Mouse (Mus musculus) stomach, embryonic 14.5 days (tissue): ENCODE results near the gene Gm4756. TPM values are rescaled to one million over a fixed set of nuclear protein-coding genes. Genes with fewer than 3 reads are reported as not detected.
A peak's percentile ranks its signal among the peaks of the same experiment; 100 is the strongest.
"Not testable (repeated sequence)": the region's sequence is repeated elsewhere in the genome, so short reads cannot be mapped to it uniquely, and the experiment has no call there.

ENCODE experiments used
- ATAC-seq: fragments of 200-750 bp; cut with Nextera tagmentation; 2 replicates; pipeline ENCODE4 v1.8.0; 2017; ENCODE audit warnings: low read depth, moderate TSS enrichment; ENCODE audit not compliant: insufficient number of reproducible peaks, insufficient read depth, low FRiP score
- H3K27ac ChIP-seq: fragments of 300-500 bp; sonication (generic); 2 replicates; pipeline ENCODE4 v1.5.1; 2014; ENCODE audit warnings: mild to moderate bottlenecking, low read length, moderate library complexity, mixed read lengths
- H3K27me3 ChIP-seq: fragments of 300-500 bp; sonication (generic); 2 replicates; pipeline ENCODE4 v1.6.1; 2014; ENCODE audit warnings: low read length, control low read depth, mixed read lengths; ENCODE audit not compliant: control insufficient read depth, insufficient read depth
- H3K36me3 ChIP-seq: fragments of 300-500 bp; sonication (generic); 2 replicates; pipeline ENCODE4 v1.6.1; 2014; ENCODE audit warnings: mild to moderate bottlenecking, control low read depth, low read length, moderate library complexity, mixed read lengths; ENCODE audit not compliant: control insufficient read depth, insufficient read depth
- H3K4me1 ChIP-seq: fragments of 300-500 bp; sonication (generic); 2 replicates; pipeline ENCODE4 v1.6.1; 2014; ENCODE audit warnings: low read length, control low read depth, mixed read lengths; ENCODE audit not compliant: control insufficient read depth, insufficient read depth
- H3K4me2 ChIP-seq: fragments of 300-500 bp; sonication (generic); replicated peaks from 2 replicates; pipeline ENCODE4 v1.6.1; 2014; ENCODE audit warnings: low read depth, low read length, control low read depth
- H3K4me3 ChIP-seq: fragments of 300-500 bp; sonication (generic); 2 replicates; pipeline ENCODE4 v1.5.1; 2014; ENCODE audit warnings: low read depth, low read length, control low read depth
- H3K9ac ChIP-seq: fragments of 300-500 bp; sonication (generic); replicated peaks from 2 replicates; pipeline ENCODE4 v1.6.1; 2014; ENCODE audit warnings: low read depth, mild to moderate bottlenecking, control low read depth, low read length, moderate library complexity, mixed read lengths
- H3K9me3 ChIP-seq: fragments of 300-500 bp; sonication (generic); 2 replicates; pipeline ENCODE4 v1.6.1; 2016; ENCODE audit warnings: low read depth, low read length, control low read depth; ENCODE audit not compliant: control insufficient read depth
- WGBS: fragments of 180-500 bp; shearing (Covaris S2); extraction: QIAGEN DNeasy Blood & Tissue Kit; methylation state at CpG from one replicate; pipeline ENCODE4 v1.1.7; 2014; 5-methylcytosine and 5-hydroxymethylcytosine counted together
- polyA plus RNA-seq: library from polyadenylated mRNA; unstranded; fragments of >200 nt; fragmentation: Nextera tagmentation; extraction: Ambion mirVana; gene quantifications from 2 replicates; pipeline ENCODE4 v1.2.1, GENCODE M21; 2014

Gm4756 gene
- polyA plus RNA-seq = not detected in 2 replicates

DNA sequence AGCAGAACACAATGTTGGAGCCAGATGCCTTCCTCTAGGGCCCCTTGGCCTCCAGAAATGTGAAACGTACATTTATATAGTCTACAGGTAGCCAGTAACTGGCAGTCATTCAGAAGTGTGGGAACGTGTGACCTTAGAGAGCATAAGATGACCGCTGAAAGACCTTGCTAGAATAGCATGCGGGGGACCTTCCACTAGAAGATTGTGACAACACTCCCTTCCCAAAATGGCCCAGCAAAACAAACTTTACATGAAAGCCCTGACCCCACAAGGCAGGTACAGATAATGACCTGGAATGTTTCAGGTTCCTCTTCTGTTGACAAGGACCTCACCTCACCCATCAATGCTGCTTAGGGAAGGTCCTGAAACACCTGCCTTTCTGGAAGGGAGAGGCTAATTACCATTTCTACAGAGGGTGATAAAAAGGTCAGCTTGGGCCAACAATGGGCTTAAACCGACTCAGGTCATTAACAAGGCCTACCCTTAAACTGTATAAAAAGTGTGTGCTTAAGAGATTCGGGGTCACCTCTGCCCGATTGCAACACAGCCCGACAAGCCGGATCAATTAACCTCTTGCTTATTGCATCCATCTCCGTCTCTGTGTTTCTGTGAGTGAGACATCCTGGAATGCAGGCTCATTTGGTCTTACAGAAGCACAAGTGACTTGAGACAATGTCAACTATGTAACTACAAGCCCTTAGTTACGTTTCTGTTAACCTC lies at the start of gene Gm4756:
Gm4756 (minus strand) TSS at position 51 of the 720 bp plus-strand sequence.
- Histone ChIP-seq H3K27me3 (no peaks in the 10 kb centered on the region), H3K4me1 (no peaks in the 10 kb centered on the region), H3K4me3 (no peak within 1 kb of the TSS), H3K4me2 (no peak within 1 kb of the TSS), H3K27ac (no peak within 1 kb of the TSS), H3K9ac (no peak within 1 kb of the TSS), H3K36me3 (no peaks in the 10 kb centered on the region), H3K9me3 (no peaks in the 10 kb centered on the region)
- ATAC-seq = no peak
- WGBS = 68% methylated on average over 11 of the region's 11 CpGs

DNA sequence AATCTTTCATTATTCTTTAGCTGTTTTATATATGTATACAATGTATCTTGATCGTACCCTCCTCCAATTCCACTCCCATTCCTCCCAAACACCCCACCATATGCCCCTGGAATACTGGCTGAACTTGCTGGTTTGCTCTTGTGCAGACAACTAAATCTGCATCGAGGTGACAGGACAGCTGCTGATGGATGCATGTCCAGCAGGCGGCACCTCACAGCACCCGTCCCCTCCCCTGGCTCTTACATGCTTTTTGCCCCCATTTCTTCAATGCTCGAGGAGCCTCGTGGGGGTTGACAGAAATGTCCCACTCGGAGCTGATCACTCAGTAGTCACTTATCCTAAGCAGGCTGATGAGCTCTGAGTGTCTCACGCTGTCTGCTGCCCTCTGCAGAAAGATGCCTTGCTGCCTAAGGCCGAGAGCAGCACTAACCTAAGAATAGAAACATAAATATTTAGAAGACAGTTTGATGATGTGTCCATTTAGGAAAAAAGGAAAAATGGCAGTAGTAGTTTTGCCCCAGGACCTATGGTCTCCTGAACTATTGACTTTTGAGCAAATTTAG lies 45.5 kb upstream of the Gm4756 start:
- H3K36me3 ChIP-seq = no peaks in the 10 kb centered on the region
- H3K4me2 ChIP-seq = 0 out of 2 replicates have a peak overlapping the region, but pooled peaks have one; percentile 7
- H3K27ac ChIP-seq = no peak overlapping the region
- ATAC-seq = no peak; the same call in 1 of the 2 replicates
- H3K4me3 ChIP-seq = no peak overlapping the region
- H3K4me1 ChIP-seq = no peaks in the 10 kb centered on the region
- H3K9ac ChIP-seq = no peak overlapping the region
- 27% methylated on average over 9 of the region's 9 CpGs for WGBS
- H3K9me3 ChIP-seq = no peaks in the 10 kb centered on the region
- H3K27me3 ChIP-seq = no peaks in the 10 kb centered on the region

DNA sequence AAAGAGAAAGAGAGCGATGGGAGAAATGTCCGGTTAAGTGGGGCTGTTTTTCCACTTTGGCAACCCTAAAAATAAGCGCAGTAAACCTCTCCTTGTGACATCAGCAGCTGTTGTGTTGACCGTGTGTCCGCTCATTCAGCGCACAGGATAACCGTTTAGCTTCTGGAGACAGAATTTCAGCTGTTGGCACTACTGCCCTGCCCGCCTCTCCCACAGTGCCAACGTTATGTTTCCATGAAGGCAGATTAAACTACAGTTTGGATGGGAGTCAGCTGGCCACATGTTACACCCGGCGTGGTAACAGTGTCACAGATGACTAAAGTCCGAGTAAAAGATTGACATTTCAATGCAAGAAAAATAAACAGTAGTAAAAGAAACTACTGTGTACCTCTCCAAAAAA lies 45.0 kb upstream of the Gm4756 start:
- no peak overlapping the region for H3K4me3 ChIP-seq
- no peak overlapping the region for H3K9ac ChIP-seq
- no peaks in the 10 kb centered on the region for H3K9me3 ChIP-seq
- H3K27ac ChIP-seq = no peak overlapping the region
- H3K36me3 ChIP-seq = no peaks in the 10 kb centered on the region
- H3K4me2 ChIP-seq = no peak overlapping the region
- no peak for ATAC-seq
- 57% methylated on average over 12 of the region's 12 CpGs for WGBS
- H3K27me3 ChIP-seq = no peaks in the 10 kb centered on the region
- no peaks in the 10 kb centered on the region for H3K4me1 ChIP-seq

DNA sequence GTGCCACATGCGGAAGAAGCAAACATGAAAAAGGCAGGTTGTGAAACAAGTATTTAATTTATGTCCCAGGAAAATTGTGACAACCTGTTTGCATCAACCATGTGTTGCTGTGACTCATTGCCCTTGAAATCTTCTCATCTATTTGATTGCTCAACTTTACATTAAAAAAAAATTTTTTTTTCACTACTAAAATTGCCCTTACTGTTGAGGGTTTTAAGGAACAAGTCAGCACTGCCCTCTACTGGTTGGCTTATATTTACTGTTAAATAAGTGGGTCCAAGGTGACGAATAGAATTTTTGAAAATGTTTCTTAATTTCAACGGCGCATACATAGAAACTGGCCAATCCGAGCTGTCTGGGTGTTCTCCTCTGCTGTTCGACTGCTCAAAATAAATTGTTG lies 44.4 kb upstream of the Gm4756 start:
- Histone ChIP-seq H3K27me3 (no peaks in the 10 kb centered on the region), H3K4me2 (no peak overlapping the region), H3K4me3 (no peak overlapping the region), H3K9ac (no peak overlapping the region), H3K4me1 (no peaks in the 10 kb centered on the region), H3K27ac (no peak overlapping the region), H3K36me3 (no peaks in the 10 kb centered on the region), H3K9me3 (no peaks in the 10 kb centered on the region)
- WGBS = 42% methylated on average over 6 of the region's 6 CpGs
- ATAC-seq = 0 out of 2 replicates have a peak, but pooled peaks have one; percentile 28

DNA sequence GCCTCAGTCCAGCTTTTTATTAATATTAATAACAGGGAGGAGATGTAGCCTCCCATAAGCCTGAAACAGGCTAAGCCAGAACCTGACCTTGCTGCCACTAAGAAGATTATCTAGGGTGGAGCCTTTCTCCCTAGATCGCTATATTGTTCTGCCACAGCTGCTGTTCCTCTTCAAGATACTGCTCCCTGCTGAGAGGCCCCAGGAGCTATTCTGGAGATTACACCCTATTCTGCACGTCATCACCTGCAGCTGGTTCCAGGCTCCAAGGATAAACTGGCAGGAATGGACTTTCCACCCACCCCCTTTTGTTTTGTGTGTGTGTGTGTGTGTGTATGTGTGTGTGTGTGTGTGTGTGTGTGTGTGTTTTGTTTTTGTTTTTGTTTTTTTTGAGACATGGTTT lies 38.8 kb upstream of the Gm4756 start:
- not testable (repeated sequence) for H3K4me2 ChIP-seq, ATAC-seq, H3K36me3 ChIP-seq, H3K4me3 ChIP-seq, H3K9me3 ChIP-seq, H3K4me1 ChIP-seq, H3K9ac ChIP-seq, H3K27ac ChIP-seq, H3K27me3 ChIP-seq
- 55% methylated on average over 2 of the region's 2 CpGs for WGBS

DNA sequence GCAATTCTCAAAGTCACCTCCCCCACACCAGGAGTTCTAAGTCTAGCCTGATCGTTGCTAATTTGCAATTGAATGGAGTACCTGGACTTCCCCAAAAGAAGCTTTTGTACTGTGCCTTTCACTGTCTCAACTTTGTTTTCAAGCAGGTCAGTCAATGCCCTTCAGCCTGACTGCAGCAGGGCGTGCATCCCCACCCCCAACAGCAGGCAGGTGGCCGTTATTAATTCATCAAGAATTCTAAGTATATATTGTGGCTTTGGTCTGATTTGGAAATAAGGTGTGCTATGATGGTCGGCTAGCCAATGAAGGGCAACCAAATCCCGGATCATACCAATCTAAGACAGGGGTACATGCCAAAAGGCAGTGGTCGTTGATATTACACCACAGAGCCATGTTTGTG lies 38.3 kb upstream of the Gm4756 start:
- ATAC-seq, H3K4me2 ChIP-seq, H3K36me3 ChIP-seq, H3K4me3 ChIP-seq, H3K9me3 ChIP-seq, H3K27me3 ChIP-seq, H3K27ac ChIP-seq, H3K4me1 ChIP-seq, H3K9ac ChIP-seq: not testable (repeated sequence)
- WGBS = 52% methylated on average over 6 of the region's 6 CpGs

DNA sequence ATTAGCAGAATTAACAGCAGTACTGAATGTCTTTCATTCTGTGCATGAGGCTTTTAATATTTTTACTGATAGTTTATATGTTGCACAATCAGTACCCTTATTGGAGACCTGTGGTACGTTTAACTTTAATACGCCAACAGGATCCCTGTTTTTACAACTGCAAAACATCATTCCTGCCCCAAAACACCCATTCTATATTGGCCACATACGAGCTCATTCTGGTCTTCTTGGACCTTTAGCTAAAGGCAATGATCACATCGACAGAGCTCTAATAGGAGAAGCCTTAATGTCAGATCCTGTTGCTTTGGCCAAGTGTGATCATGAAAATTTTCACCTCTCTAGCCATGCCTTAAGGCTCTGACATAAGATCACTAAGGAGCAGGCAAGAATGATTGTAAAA lies 37.1 kb upstream of the Gm4756 start:
- not testable (repeated sequence) for H3K36me3 ChIP-seq, ATAC-seq, H3K9ac ChIP-seq, H3K27me3 ChIP-seq, H3K9me3 ChIP-seq, H3K27ac ChIP-seq, H3K4me2 ChIP-seq, H3K4me3 ChIP-seq, H3K4me1 ChIP-seq
- 79% methylated on average over 4 of the region's 4 CpGs for WGBS

DNA sequence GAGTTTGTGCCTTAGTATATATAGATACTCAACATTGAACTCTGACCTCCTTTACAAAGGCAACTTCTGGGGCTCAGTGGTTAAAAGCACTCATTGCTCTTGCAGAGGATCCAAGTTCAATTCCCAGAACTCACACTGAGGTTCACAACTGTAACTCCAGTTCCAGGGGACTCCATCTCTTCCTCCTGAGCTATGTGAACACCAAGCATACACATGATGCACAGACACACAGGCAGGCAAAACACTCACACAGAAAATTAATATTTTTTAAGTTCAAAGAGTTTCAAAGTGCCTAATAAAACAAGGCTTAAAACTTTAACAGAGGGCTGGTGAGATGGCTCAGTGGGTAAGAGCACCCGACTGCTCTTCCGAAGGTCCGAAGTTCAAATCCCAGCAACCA lies 34.2 kb upstream of the Gm4756 start:
- 85% methylated on average over 3 of the region's 3 CpGs for WGBS
- Histone ChIP-seq H3K4me3 (no peak overlapping the region), H3K4me1 (no peaks in the 10 kb centered on the region), H3K9ac (no peak overlapping the region), H3K4me2 (no peak overlapping the region), H3K36me3 (no peaks in the 10 kb centered on the region), H3K27me3 (no peaks in the 10 kb centered on the region), H3K27ac (no peak overlapping the region), H3K9me3 (no peaks in the 10 kb centered on the region)
- ATAC-seq = no peak
